Mouse (Mus musculus) cerebellum, adult 2 months (tissue): ENCODE results near the gene Tcf7l2.

ENCODE experiments used
- CTCF ChIP-seq: fragments of 200-500 bp; IDR thresholded peaks from 2 replicates; pipeline ENCODE4 v1.5.1; 2011; ENCODE audit warnings: low read depth, mild to moderate bottlenecking, control low read depth, low read length, moderate library complexity, borderline replicate concordance; ENCODE audit not compliant: insufficient read depth
- POLR2A ChIP-seq: fragments of 200-500 bp; IDR thresholded peaks from 2 replicates; pipeline ENCODE4 v1.6.1; 2011; ENCODE audit warnings: low read length, control low read depth, borderline replicate concordance; ENCODE audit not compliant: insufficient read depth

GRCm38 (mm10) chr19:55742386-55743000 is 873 bp downstream of the Tcf7l2 start:
- TF ChIP-seq CTCF (no peak), POLR2A (no peak)
